ENCODE assay signal across 8 mouse cellular contexts in the genomic region with DNA sequence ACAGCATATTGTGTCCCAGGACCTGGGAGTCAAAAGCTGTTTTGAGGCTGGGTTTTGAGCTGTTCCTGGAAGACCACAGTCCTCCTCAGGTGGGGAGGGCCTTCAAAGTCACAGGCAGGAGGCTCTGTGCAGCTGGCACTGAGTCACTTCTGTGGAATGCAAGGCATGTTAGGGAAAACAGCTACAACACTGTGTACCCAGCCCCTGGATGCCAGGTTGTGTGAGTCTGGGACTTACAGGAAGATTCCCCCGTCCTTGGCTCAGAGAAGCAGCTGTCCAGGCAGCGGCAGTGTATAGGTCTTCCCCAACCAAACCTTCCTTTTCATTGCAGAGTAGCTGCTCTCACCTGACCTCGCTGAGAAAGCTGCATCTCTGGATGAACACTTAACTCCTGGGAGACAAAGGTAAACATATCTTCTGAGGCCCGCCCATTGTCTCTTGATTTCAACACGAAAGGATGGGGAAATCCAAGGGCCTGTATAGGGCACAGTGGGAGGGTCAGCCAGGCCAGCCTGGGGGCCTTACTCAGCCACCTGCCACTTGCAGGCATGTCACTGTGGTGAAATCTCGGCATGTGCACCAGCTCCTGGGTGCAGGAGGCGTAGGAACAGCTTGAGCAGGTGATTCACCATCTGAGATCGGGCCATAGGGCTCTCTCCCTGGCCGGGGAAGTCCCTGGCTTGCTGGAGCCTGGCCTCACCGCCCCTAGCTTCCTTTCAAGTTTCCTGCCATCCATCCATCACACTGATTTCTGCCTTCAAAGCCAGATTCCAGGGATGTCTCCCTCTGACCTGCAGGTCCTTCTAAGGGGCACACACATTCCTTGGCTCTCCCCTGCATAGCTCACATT.
A peak's percentile ranks its signal among the peaks of the same experiment; 100 is the strongest.
DNase-seq lines count a peak whose midpoint lies in the region; ATAC-seq lines count a peak whose summit lies in the region.

No protein-coding gene starts in this region.

- H3K4me3 ChIP-seq in heart, embryonic 11.5 days (ENCODE audit: low read depth, low read length): no peak overlapping the region

- no peak overlapping the region for H3K27ac ChIP-seq in heart, embryonic 11.5 days (ENCODE audit: low read depth, low read length)

- H3K9ac ChIP-seq in heart, embryonic 11.5 days (ENCODE audit: low read depth, low read length): peak overlapping the region; percentile 44; the same call in 1 of the 2 replicates

- no peaks in the 10 kb centered on the region for H3K27me3 ChIP-seq in heart, embryonic 11.5 days (ENCODE audit: control insufficient read depth, insufficient read depth, low read length)

- peak overlapping the region; percentile 42 for H3K4me2 ChIP-seq in heart, embryonic 11.5 days

- H3K4me1 ChIP-seq in heart, embryonic 11.5 days (ENCODE audit: control insufficient read depth, insufficient read depth, low read length): peaks cover 15% of the 10 kb centered on the region

- 12% methylated on average over 10 of the region's 10 CpGs for WGBS in heart, embryonic 11.5 days (ENCODE audit: insufficient replicate concordance)

- intact Hi-C loops in heart, postnatal 25 days (cut with DNase I): no loop called here

- no peaks in the 10 kb centered on the region for H3K9me3 ChIP-seq in heart, embryonic 11.5 days (replicated peaks; ENCODE audit: control insufficient read depth, low read length)

- no peak for DNase-seq in heart, postnatal 25 days (ENCODE audit: low spot score)
- peak; percentile 47 for DNase-seq in R1 (ENCODE audit: low read depth, low spot score)
- peak; percentile 47 for DNase-seq in lung, postnatal 36 days
- no peak for DNase-seq in gastrocnemius, adult 18-20 months (ENCODE audit: low spot score)
- DNase-seq in layer of hippocampus, adult 18-20 months (ENCODE audit: low spot score in 2 of 2): no peak
- no peak for DNase-seq in thymus, adult 18-20 months

- H3K36me3 ChIP-seq in heart, embryonic 11.5 days (ENCODE audit: control insufficient read depth, insufficient read depth, low read length): no peaks in the 10 kb centered on the region

- ATAC-seq in heart, embryonic 11.5 days (replicated peaks; ENCODE audit: insufficient number of reproducible peaks, low FRiP score, low TSS enrichment): no peak
- peak; percentile 70 for ATAC-seq in inflammation-experienced regulatory T-cells, adult 6 months

Comparison
In these comparisons a context has a peak if more than half of its experiments do, and no peak if none do; other contexts are left out.
1. DNase-seq: peak in R1 (single experiment) and lung, postnatal 36 days (single experiment); none in heart, postnatal 25 days (single experiment), gastrocnemius, adult 18-20 months (single experiment), layer of hippocampus, adult 18-20 months (0 of 2) and thymus, adult 18-20 months (0 of 2).